Mouse (Mus musculus): Measurements from ENCODE around the gene Tnrc6a.

- TF ChIP-seq MYOG (IDR thresholded peaks at IDR 0.05; ENCODE audit: control insufficient read depth, extremely low read depth, insufficient read length): no peak
- no peak for TF ChIP-seq CTCF (IDR thresholded peaks at IDR 0.05; ENCODE audit: control insufficient read depth, insufficient read depth, insufficient read length)
- no peak for TF ChIP-seq FOSL1 (IDR thresholded peaks at IDR 0.05; ENCODE audit: insufficient read depth, low read length, poor library complexity, severe bottlenecking)
These were observed 90.8 kb downstream of the Tnrc6a start, which contains the start of gene Slc5a11 for GRCm38 (mm10) chr7:123214365-123215075.

Measured in C2C12 (cell line).